Mouse (Mus musculus): Measurements from ENCODE around the gene Ptgds. TPM values are rescaled to one million over a fixed set of nuclear protein-coding genes. Genes with fewer than 3 reads are reported as not detected.
A peak's percentile ranks its signal among the peaks of the same experiment; 100 is the strongest.

Gene Ptgds
- polyA plus RNA-seq, 1 experiment, result 758 TPM

DNA sequence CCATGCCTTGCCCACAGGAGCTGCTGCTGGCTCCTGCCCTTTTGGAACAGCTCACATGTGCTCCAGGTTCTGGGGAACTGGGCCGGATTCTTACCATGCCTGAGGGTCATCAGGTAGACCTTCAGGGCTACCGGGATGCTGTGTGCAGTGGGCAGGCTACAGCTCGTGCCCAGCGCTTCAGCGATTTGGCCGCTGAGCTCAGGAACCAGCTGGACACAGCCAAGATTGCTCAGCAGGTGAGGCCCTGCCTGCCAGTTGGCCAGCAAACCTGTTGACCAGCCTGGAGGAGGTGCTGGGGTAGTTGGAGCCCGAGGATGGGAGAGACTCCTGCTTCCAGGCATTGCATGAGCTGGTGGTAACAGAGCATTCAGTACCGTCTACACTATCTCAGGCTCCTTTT, 35.6 kb downstream of the Ptgds start:
- no peak overlapping the region for H3K27ac ChIP-seq (ENCODE audit: insufficient read depth, low read depth, low read length)

DNA sequence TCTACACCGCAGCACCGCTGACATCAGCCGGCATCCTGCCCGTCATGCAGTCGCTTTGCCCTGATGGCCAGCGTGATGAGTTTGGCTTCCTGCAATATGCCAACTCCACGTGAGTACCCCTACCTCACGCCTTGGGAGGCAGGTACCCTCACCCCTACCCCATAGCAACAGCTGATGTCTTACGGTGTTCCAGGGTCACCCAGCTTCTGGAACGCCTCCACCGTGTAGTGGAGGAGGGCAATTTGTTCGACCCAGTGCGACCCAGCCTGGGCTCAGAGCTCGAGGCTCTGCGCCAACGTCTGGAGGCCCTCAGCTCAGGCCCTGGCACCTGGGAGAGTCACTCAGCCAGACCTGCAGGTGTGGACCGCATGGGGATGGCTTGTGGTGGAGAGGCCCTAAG, 36.7 kb downstream of the Ptgds start:
- H3K4me3 ChIP-seq (ENCODE audit: insufficient read depth, low read depth, low read length), result no peak overlapping the region
- TF ChIP-seq CTCF (IDR thresholded peaks at IDR 0.05; ENCODE audit: insufficient read depth, low read depth, low read length) (no peak), POLR2A (IDR thresholded peaks at IDR 0.05; ENCODE audit: insufficient read depth, low read depth, low read length) (no peak)
- no peak overlapping the region for H3K27ac ChIP-seq (ENCODE audit: insufficient read depth, low read depth, low read length)
- WGBS, result 90% methylated on average over 17 of the region's 17 CpGs
- peaks cover 33% of the 10 kb centered on the region for H3K4me1 ChIP-seq (ENCODE audit: control insufficient read depth, insufficient read depth, low read length)

More for the DNA sequence above, 35.6 kb downstream of the Ptgds start:
- TF ChIP-seq POLR2A (IDR thresholded peaks at IDR 0.05; ENCODE audit: insufficient read depth, low read depth, low read length), result no peak
- TF ChIP-seq CTCF (IDR thresholded peaks at IDR 0.05; ENCODE audit: insufficient read depth, low read depth, low read length), result no peak
- Histone ChIP-seq H3K4me1 (ENCODE audit: control insufficient read depth, insufficient read depth, low read length) (peaks cover 31% of the 10 kb centered on the region), H3K4me3 (ENCODE audit: insufficient read depth, low read depth, low read length) (no peak overlapping the region)
- 90% methylated on average over 8 of the region's 8 CpGs for WGBS

- Histone ChIP-seq H3K27ac (ENCODE audit: insufficient read depth, low read depth, low read length) (no peak overlapping the region), H3K4me1 (ENCODE audit: control insufficient read depth, insufficient read depth, low read length) (peaks cover 33% of the 10 kb centered on the region), H3K4me3 (ENCODE audit: insufficient read depth, low read depth, low read length) (no peak overlapping the region)
- TF ChIP-seq CTCF (IDR thresholded peaks at IDR 0.05; ENCODE audit: insufficient read depth, low read depth, low read length) (no peak), POLR2A (IDR thresholded peaks at IDR 0.05; ENCODE audit: insufficient read depth, low read depth, low read length) (no peak)
- WGBS, result 86% methylated on average over 11 of the region's 11 CpGs
Observed at GRCm38 (mm10) chr2:25432326-25433098, 37.3 kb downstream of the Ptgds start.

- WGBS, result 70% methylated on average over 6 of the region's 6 CpGs
- Histone ChIP-seq H3K4me1 (ENCODE audit: control insufficient read depth, insufficient read depth, low read length) (peaks cover 36% of the 10 kb centered on the region), H3K27ac (ENCODE audit: insufficient read depth, low read depth, low read length) (no peak overlapping the region), H3K4me3 (ENCODE audit: insufficient read depth, low read depth, low read length) (no peak overlapping the region)
- TF ChIP-seq CTCF (IDR thresholded peaks at IDR 0.05; ENCODE audit: insufficient read depth, low read depth, low read length) (no peak), POLR2A (IDR thresholded peaks at IDR 0.05; ENCODE audit: insufficient read depth, low read depth, low read length) (no peak)
Observed at GRCm38 (mm10) chr2:25431308-25431855, 38.5 kb downstream of the Ptgds start.

- WGBS, result 48% methylated on average over 17 of the region's 17 CpGs
- TF ChIP-seq POLR2A (IDR thresholded peaks at IDR 0.05; ENCODE audit: insufficient read depth, low read depth, low read length), result no peak
- TF ChIP-seq CTCF (IDR thresholded peaks at IDR 0.05; ENCODE audit: insufficient read depth, low read depth, low read length), result no peak
- peak overlapping the region; percentile 14; the same call in 1 of the 2 replicates for H3K4me3 ChIP-seq (ENCODE audit: insufficient read depth, low read depth, low read length)
- peaks cover 36% of the 10 kb centered on the region for H3K4me1 ChIP-seq (ENCODE audit: control insufficient read depth, insufficient read depth, low read length)
- H3K27ac ChIP-seq (ENCODE audit: insufficient read depth, low read depth, low read length), result no peak overlapping the region
Observed at GRCm38 (mm10) chr2:25430395-25431233, 39.2 kb downstream of the Ptgds start.

DNA sequence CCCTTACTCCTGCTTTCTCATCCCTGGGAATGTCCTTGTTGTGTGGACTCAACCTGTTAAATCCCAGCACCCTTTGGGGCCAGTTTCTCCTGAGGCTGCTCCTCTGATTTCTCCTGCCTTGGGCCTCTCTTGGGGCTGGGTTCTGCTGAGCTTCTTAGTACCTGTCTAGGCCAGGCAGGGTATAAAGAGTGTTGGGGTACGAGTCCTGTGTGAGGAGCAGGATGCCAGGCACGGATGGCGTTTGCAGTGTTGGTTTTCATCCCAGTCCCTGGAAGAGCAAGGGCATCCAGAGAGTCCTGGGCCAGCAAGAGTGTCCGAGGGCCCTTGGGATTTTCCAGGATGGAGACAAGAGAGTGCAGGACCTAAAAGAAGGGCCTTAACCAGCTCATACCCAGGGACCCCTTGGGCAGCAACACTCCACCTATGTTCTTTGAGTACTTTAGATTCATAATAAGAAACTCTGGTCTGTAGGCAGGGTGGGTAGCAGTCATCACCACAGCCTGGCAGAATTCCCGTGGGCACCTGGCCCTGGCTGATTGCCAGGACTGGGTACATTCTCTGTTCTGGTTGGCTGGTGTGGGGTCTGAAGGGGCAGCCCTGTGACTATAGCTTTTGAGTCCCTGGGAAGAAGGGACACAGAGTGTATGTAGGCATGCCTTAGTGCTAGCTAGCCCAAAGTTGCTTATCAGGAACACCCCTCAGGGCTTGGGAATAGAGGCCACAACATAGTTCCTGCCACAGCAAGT, 40.2 kb downstream of the Ptgds start:
- Histone ChIP-seq H3K27ac (ENCODE audit: insufficient read depth, low read depth, low read length) (peak overlapping the region; percentile 75; the same call in 1 of the 2 replicates), H3K4me3 (ENCODE audit: insufficient read depth, low read depth, low read length) (peak overlapping the region; percentile 85), H3K4me1 (ENCODE audit: control insufficient read depth, insufficient read depth, low read length) (peaks cover 36% of the 10 kb centered on the region)
- WGBS, result 22% methylated on average over 5 of the region's 5 CpGs
- no peak for TF ChIP-seq POLR2A (IDR thresholded peaks at IDR 0.05; ENCODE audit: insufficient read depth, low read depth, low read length)
- TF ChIP-seq CTCF (IDR thresholded peaks at IDR 0.05; ENCODE audit: insufficient read depth, low read depth, low read length), result 0 out of 2 replicates have a peak, but pooled peaks have one; percentile 9

DNA sequence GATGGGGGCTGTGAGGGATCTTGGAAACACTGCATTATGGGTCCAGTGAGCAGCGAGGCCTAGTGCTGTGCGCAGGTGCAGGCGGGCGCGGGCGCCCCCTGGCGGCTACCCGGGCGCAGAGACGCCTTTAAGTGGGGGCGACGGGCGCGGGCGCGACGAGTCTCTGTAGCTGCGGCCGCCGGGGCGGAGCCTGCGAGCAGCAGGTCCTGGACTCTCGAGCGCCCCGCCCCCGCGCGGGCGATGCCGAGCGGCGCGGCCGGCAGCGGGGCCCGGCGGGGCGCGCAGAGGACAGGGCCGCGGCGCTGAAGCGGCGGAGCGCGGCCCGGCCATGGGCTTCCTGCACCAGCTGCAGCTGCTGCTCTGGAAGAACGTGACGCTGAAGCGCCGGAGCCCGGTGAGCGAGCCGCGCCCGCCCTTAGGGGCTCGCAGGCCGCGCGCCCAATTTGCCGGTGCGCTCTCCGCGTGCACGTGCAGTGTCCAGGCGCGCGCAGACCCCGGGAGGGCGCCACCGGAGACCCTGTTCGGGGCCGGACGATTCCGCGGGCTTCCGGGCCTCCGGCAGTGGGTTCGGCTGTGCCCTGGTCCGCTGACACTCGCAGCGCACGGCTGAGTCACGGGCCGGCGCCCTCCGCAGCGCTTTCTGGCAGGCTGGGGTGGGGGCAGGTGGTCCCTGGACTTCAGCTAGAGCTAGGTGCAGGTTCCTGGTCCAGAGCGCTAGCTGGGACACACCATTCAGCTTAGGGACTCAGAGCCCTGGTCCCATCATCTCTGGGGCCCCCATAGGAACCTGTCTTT, 41.2 kb downstream of the Ptgds start, which contains the start of gene Abca2:
Gene Abca2 (plus strand): TSS at position 262 of the 795 bp plus-strand sequence.
- under 1% methylated on average over 88 of the region's 89 CpGs for WGBS
- H3K4me1 ChIP-seq (ENCODE audit: control insufficient read depth, insufficient read depth, low read length), result peaks cover 36% of the 10 kb centered on the region
- H3K4me3 ChIP-seq (ENCODE audit: insufficient read depth, low read depth, low read length), result peak within 1 kb of the TSS; percentile 85
- peak within 1 kb of the TSS; percentile 75 for H3K27ac ChIP-seq (ENCODE audit: insufficient read depth, low read depth, low read length)
- TF ChIP-seq POLR2A (IDR thresholded peaks at IDR 0.05; ENCODE audit: insufficient read depth, low read depth, low read length) (peak; percentile 40), CTCF (IDR thresholded peaks at IDR 0.05; ENCODE audit: insufficient read depth, low read depth, low read length) (peak; percentile 93)
